Mouse (Mus musculus) embryonic fibroblast, embryonic 13.5 days (primary cell): ENCODE results near the gene Ddx39b. TPM values are rescaled to one million over a fixed set of nuclear protein-coding genes. Genes with fewer than 3 reads are reported as not detected.
"Not testable (repeated sequence)": the region's sequence is repeated elsewhere in the genome, so short reads cannot be mapped to it uniquely, and the experiment has no call there.

Source experiments
- H3K27ac ChIP-seq: 2 replicates; pipeline ENCODE4 v1.5.1; 2012; ENCODE audit warnings: low read length, control low read depth, inconsistent platforms; ENCODE audit not compliant: insufficient read depth
- H3K4me1 ChIP-seq: 2 replicates; pipeline ENCODE4 v1.6.1; 2011; ENCODE audit warnings: low read length; ENCODE audit not compliant: control insufficient read depth, insufficient read depth
- H3K4me3 ChIP-seq: 2 replicates; pipeline ENCODE4 v1.5.1; 2011; ENCODE audit warnings: mild to moderate bottlenecking, control low read depth, low read length; ENCODE audit not compliant: insufficient read depth
- CTCF ChIP-seq: IDR thresholded peaks from 2 replicates; pipeline ENCODE4 v1.5.1; 2011; ENCODE audit warnings: mild to moderate bottlenecking, control low read depth, low read length, moderate library complexity, borderline replicate concordance; ENCODE audit not compliant: insufficient read depth
- POLR2A ChIP-seq: IDR thresholded peaks from 2 replicates; pipeline ENCODE4 v1.6.1; 2011; ENCODE audit warnings: low read depth, mild to moderate bottlenecking, control low read depth, low read length, moderate library complexity
- polyA plus RNA-seq: library from polyadenylated mRNA; stranded (reverse); fragments of >200 nt; gene quantifications from 2 replicates; pipeline ENCODE4 v1.2.4, GENCODE M21; 2011; ENCODE audit warnings: low read depth; ENCODE audit not compliant: missing spikeins, insufficient read length

The Ddx39b gene
- polyA plus RNA-seq, 1 experiment = 227 TPM

DNA sequence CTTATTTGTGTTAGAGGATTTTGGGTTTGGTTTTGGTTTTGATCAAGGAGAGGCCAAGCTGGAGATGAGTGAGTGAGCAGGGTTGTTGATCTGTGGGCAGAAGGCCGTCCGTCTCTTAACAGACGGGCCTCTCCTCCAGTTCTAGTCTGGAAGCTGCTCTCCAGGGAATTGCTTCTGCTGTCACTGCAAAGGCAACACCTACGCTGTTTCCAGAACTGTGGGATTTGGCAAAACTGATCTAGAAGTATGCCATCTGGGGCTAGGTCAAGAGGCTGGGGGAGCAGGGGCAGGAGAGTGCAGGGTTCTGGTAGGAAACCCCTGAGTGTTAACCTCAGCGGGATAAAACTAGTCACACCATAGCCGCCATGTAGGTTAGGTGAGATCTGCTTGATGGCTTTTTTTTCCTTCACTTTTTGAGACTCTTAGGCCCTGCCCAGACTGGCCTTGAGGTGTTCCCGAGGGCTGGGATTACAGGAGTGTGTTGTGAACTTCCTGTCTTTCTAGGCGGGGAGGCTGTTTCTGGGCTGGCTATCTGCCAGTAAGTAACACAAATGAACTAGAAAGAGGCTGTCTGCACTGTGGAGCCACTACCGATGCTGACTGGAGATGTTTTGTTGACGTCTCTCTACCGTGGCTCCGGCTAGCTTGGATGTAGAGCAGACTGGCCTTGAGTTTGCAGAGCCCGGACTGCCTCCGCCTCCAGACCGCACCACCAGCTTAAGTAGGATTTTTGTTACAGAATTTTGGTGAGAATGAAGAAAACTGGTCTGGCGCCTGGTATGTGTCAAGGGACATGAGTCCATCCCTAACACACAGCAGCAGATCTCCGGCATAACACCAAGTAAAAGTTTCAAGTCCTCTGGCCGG is 8.2 kb upstream of the Ddx39b start, which contains the start of gene Atp6v1g2:
TSS of gene Atp6v1g2 (plus strand) at position 547 of the 867 bp plus-strand sequence.
- Histone ChIP-seq H3K27ac (peak within 1 kb of the TSS; percentile 62; the same call in 1 of the 2 replicates), H3K4me3 (peak within 1 kb of the TSS; percentile 61; the same call in 1 of the 2 replicates), H3K4me1 (peaks cover 4% of the 10 kb centered on the region; the same call in 1 of the 2 replicates)
- no peak for TF ChIP-seq CTCF
- no peak for TF ChIP-seq POLR2A

DNA sequence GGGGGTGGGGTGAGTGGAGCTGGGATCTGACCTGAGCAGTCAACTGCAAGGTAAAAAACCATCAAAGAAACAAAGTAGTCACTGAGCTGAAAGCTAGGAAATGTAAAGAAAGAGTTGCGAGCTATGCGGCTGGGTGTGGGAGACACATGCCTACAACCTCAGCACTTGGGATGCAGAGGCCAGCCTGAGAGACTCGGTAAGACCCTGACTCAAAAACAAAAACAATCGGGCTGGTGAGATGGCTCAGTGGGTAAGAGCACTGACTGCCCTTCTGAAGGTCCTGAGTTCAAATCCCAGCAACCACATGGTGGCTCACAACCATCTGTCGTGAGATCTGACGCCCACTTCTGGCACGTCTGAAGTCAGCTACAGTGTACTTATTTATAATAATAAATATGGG is 7.5 kb upstream of the Ddx39b start:
- H3K27ac ChIP-seq, H3K4me1 ChIP-seq, H3K4me3 ChIP-seq: not testable (repeated sequence)

DNA sequence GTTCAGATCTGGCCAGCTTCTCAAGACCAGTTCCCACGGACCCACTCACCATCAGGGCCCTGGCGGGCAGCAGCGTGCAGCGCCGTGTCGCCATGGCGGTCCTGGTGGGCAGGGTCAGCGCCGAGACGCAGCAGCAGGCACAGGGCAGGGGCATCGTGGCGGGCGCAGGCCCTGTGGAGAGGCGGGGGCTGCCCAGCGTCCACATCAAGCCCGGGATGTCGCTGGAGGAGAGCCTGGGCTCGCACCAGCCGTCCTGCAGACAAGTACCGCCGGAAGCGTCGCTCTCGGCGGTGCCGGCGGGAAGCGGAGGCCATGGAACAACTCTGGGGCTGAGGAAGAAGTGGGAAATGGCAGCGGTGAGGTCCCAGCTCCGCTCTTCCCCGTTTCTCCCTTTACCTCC is 6.6 kb upstream of the Ddx39b start:
- peak; percentile 68 for TF ChIP-seq POLR2A
- TF ChIP-seq CTCF = no peak
- Histone ChIP-seq H3K27ac (peak overlapping the region; percentile 62), H3K4me1 (peaks cover 4% of the 10 kb centered on the region; the same call in 1 of the 2 replicates), H3K4me3 (peak overlapping the region; percentile 61)

DNA sequence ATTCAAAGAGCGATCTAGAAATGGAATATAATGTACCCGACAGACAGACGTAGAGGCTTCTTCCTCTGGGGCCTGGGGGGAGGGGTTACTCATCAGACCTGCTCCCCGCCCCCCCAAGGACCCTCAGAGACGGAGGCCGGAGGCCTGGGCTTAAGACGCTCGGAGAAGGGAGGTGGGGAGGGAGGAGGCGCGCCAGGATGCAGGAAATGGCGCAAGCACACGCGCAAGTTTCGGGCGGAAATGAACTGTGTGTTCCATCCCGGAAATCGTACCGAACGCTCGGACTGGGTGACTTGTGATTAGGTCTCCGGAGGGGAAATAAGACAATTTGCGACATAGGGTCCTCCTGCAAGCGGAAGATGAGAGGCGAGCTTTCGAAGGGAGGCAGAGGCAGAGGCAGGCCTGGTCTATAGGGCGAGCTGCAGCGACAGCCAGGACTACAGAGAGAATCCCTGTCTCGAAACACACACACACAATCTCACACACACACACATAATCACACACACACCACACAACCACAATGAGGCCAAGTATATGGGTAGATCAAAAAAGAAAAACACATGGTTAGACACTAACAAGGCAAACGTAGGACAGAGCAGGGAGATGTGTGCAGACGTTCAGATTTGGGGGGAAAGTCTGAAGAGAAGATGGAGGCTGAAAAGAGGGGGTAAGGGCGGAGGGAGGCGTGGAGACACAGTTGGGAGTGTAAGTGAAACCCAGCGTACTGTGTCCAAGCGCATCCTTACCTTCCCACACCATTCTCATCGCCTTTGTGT is 5.7 kb upstream of the Ddx39b start, which contains the start of gene Nfkbil1:
TSS of gene Nfkbil1 (minus strand) at position 179 of the 776 bp plus-strand sequence.
- TF ChIP-seq CTCF = no peak
- TF ChIP-seq POLR2A = peak; percentile 75
- H3K27ac ChIP-seq = peak within 1 kb of the TSS; percentile 77
- peak within 1 kb of the TSS; percentile 74 for H3K4me3 ChIP-seq
- H3K4me1 ChIP-seq = peaks cover 9% of the 10 kb centered on the region

DNA sequence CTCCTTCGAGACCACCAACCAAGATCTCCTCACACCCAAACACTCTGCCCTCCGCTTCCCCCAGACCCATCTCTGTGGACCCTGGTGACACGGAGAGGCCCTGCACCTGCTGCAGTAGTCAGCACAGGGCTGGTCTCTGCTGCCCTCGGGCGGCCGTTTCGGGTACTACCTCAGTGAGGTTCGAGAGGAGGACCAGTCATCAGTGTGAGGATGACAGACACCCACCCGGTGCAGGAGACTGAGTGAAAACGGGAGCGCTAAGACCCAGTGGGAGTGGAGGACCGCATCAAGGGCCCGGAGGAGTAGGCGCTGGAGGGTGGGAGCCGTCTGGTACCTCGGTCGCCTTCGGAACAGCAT is 5.2 kb upstream of the Ddx39b start:
- H3K27ac ChIP-seq = no peak overlapping the region
- H3K4me3 ChIP-seq = peak overlapping the region; percentile 74
- TF ChIP-seq POLR2A (0 out of 2 replicates have a peak, but pooled peaks have one; percentile 28), CTCF (peak; percentile 88)
- H3K4me1 ChIP-seq = peaks cover 10% of the 10 kb centered on the region

DNA sequence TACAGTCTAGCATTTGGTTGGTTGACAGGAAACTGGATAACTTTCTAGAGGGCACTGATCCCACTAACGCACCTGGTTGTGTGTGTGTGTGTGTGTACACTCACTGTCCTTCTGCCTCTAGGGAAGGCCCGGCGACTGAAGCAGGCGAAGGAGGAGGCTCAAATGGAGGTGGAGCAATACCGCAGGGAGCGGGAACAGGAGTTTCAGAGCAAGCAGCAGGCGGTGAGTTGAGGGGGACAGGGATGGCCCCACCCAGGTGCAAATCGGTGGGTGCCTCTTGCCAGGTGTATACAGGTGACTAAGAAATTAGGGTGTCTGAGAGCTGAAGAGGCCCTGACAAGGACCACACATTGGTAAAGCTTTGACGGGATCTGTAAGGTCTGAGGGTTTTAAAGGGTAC is 4.5 kb upstream of the Ddx39b start:
- peaks cover 10% of the 10 kb centered on the region for H3K4me1 ChIP-seq
- H3K4me3 ChIP-seq = no peak overlapping the region
- no peak overlapping the region for H3K27ac ChIP-seq
- TF ChIP-seq POLR2A = no peak
- TF ChIP-seq CTCF = no peak

DNA sequence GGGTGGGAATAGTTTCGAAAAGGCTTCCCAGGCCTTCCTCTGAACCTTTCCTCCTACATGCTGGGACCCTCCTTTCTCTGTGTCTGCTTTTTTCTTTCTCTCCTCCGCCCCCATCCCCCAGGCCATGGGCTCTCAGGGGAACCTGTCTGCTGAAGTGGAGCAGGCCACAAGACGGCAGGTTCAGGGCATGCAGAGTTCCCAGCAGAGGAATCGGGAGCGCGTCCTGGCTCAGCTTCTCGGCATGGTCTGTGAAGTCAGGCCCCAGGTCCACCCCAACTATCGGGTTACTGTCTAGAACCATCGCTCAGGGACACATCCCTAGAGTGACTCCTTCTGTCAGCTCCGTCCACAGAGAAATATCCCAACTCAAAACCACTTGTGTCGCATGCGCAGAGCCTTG is 4.0 kb upstream of the Ddx39b start:
- H3K4me1 ChIP-seq = peaks cover 10% of the 10 kb centered on the region
- no peak overlapping the region for H3K27ac ChIP-seq
- H3K4me3 ChIP-seq = no peak overlapping the region
- TF ChIP-seq POLR2A (no peak), CTCF (no peak)

DNA sequence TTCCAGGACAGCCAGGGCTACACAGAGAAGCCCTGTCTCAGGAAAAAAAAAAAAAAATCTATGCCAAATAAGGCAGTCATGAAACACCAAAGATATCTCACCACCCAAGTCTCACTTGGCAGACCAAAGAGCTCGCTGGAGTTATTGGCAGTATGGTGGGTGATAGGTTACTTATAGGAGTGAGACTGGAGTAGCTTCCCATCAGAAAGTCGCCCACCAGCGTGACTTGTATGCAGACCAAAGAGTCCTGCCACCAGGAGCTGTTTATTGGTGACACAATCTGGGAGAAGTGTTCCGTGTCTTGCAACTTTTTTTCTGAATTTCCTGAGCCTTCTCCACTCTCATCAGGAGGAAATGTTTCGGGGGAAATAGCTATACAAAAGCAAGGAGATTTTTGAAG is 1.8 kb upstream of the Ddx39b start:
- no peak overlapping the region for H3K27ac ChIP-seq
- peaks cover 14% of the 10 kb centered on the region for H3K4me1 ChIP-seq
- no peak overlapping the region for H3K4me3 ChIP-seq
- TF ChIP-seq POLR2A = no peak
- no peak for TF ChIP-seq CTCF

DNA sequence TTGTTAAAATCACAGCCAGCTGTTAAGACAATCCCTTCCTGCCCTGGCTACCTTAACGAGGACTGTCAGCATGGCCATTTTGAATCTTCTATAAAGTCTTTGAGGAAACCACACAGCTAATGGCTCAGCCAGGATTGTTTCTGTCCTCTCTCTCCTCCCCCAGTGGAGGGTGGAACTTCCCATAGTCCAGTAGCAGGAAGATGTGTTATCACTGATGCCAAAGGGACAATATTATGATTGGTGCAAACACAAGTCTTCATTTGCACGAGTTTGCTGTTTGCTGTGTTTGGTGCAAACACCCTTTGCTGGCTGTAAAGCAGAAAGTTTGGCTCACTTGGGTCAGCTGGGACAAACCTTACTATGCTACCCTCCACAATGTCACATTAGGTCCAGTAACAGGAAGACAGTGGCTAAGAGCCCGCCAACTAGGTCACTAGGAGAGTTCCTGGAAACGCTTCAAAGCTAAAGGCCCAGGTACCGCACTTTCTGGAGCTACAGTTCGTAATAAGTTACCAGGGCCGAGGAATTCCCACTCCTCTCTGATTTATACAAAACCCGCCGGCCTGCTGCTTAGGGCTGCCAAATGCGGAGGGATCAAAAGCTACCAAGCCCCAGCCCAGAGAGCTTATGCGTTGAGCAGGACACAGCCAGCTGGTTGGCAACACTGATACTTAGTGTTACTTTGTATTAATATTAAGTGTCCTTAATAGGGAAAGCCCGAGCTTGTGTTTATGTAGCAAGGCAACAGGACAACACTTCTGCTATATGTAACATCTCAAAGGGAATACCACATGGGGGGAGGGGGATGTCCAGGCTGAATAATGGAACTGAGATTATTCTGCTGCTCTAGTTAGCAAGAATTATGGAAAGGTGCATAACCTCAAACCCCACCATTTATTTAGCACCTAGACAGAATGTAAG is 902 bp upstream of the Ddx39b start:
- Histone ChIP-seq H3K4me3 (peak overlapping the region; percentile 15), H3K27ac (peak overlapping the region; percentile 93), H3K4me1 (peaks cover 16% of the 10 kb centered on the region)
- TF ChIP-seq POLR2A (peak; percentile 60), CTCF (no peak)
